Mouse (Mus musculus): ENCODE data around the gene Pan3. TPM values are rescaled to one million over a fixed set of nuclear protein-coding genes. Genes with fewer than 3 reads are reported as not detected.

The Pan3 gene
- total RNA-seq, 2 experiments from 2014 or later = 57.2 to 58.4 TPM

GRCm38 (mm10) chr5:147484142-147484541 is 54.2 kb downstream of the Pan3 start:
- DNase-seq = peak; percentile 32

GRCm38 (mm10) chr5:147489226-147489625 is 59.3 kb downstream of the Pan3 start:
- DNase-seq = no peak

- DNase-seq = no peak
Observed at GRCm38 (mm10) chr5:147490907-147491306, 60.9 kb downstream of the Pan3 start.

- DNase-seq = no peak
Observed at GRCm38 (mm10) chr5:147492511-147492910, 62.5 kb downstream of the Pan3 start.

GRCm38 (mm10) chr5:147493205-147493604 is 63.2 kb downstream of the Pan3 start:
- no peak for DNase-seq

- no peak for DNase-seq
Observed at GRCm38 (mm10) chr5:147493685-147494084, 63.7 kb downstream of the Pan3 start.

- no peak for DNase-seq
Observed at GRCm38 (mm10) chr5:147494388-147494787, 64.4 kb downstream of the Pan3 start.

GRCm38 (mm10) chr5:147494791-147495376 is 64.9 kb downstream of the Pan3 start:
- DNase-seq = no peak

- no peak for DNase-seq
Observed at GRCm38 (mm10) chr5:147495961-147496360, 66.0 kb downstream of the Pan3 start.

GRCm38 (mm10) chr5:147496921-147497320 is 67.0 kb downstream of the Pan3 start:
- DNase-seq = no peak

- no peak for DNase-seq
Observed at GRCm38 (mm10) chr5:147497714-147498113, 67.8 kb downstream of the Pan3 start.

GRCm38 (mm10) chr5:147501456-147501998 is 71.6 kb downstream of the Pan3 start:
- DNase-seq = no peak

- DNase-seq = no peak
Observed at GRCm38 (mm10) chr5:147502921-147503320, 73.0 kb downstream of the Pan3 start.

- DNase-seq = no peak
Observed at GRCm38 (mm10) chr5:147511350-147511749, 81.4 kb downstream of the Pan3 start.

- no peak for DNase-seq
Observed at GRCm38 (mm10) chr5:147527006-147527405, 97.0 kb downstream of the Pan3 start.

GRCm38 (mm10) chr5:147527788-147528187 is 97.8 kb downstream of the Pan3 start:
- DNase-seq = no peak

- DNase-seq = no peak
Observed at GRCm38 (mm10) chr5:147532031-147532430, 102.1 kb downstream of the Pan3 start.

- no peak for DNase-seq
Observed at GRCm38 (mm10) chr5:147539409-147539808, 109.4 kb downstream of the Pan3 start.

GRCm38 (mm10) chr5:147539815-147540214 is 109.9 kb downstream of the Pan3 start:
- no peak for DNase-seq

GRCm38 (mm10) chr5:147542291-147542690 is 112.3 kb downstream of the Pan3 start:
- DNase-seq = no peak

GRCm38 (mm10) chr5:147545731-147546241 is 115.8 kb downstream of the Pan3 start:
- peak; percentile 40 for DNase-seq

- DNase-seq = no peak
Observed at GRCm38 (mm10) chr5:147549016-147549755, 119.2 kb downstream of the Pan3 start.

GRCm38 (mm10) chr5:147551879-147552627 is 122.1 kb downstream of the Pan3 start:
- no peak for DNase-seq
